Mouse (Mus musculus): ENCODE measurements around the gene Slk. TPM values are rescaled to one million over a fixed set of nuclear protein-coding genes. Genes with fewer than 3 reads are reported as not detected.

The Slk gene
- polyA plus RNA-seq (2012; rRNA removed): 24.2 and 24.8 TPM in 2 replicates

DNA sequence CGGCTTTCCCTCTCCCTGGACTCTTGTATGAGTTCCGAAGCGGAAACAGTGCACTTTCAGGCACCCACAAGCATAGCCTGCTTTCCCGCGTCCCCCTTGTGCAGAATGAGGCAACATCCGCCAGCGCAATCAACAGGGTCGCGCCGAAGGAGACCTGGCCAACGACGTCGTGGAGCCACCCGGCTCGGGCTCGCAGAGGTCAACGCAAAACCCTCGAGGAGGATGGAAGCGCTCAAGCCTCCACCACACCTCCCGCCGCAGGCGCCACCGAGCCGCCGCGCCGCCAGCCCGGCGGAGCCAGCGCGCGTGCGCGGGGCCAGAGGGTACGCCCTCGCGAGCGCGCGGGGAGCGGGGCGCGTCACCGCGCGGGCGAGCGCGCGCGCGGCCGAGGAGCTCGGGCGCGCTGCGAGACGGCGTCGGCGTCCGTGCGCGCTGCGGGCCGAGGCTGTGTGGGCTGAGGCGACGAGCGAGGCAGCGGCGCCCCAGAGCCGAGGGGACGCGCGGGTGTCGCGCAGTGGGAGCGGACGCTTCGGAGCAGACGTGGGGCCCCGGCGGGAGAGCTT is at the start of gene Slk:
TSS of gene Slk (plus strand) at position 454 of the 563 bp plus-strand sequence.

DNA sequence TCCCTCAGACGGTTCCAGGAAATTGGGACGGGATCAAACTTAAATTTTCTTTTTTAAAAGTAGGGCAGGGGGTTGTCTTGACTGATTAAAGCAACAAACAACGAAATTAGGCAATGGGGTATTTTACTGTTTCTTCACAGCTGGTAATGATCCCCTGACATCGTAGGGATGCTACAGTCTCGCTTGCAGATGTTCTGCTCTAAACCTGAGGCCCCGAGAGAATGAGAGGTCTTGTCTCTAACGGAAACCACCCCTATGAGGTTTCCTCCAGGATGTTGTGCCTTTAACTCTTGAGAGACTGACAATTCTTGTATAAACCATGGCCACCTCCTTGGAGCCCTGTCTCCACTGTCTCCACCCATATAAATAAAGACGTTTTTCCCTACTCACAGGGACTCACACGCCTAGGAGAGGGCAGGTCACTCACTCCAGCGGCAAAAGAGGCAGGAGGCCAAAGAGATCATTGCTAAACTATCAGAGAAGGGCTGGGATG is 42.1 kb upstream of the Slk start, which contains the start of gene Stn1:
TSS of gene Stn1 (minus strand) at position 208 of the 493 bp plus-strand sequence.

DNA sequence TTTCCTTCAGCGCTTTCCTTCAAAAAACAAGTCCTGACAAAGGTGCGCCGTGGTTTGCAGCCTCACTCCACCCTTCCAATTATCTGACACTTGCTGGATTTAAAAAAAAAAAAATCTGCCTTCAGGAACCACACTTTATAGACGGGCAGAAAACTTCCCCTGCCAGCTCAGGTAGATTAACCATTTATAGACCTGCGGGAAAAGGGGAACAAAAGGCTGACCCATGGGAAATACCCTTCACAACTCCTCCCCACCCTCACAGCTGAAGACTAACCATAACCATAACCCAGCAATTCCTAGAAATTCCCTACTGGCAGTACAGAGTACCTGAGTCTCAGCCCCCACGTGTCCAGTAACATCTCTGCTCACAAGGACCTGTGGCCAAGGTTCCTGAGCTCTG is 112.5 kb downstream of the Slk start, which contains the start of gene Col17a1:
TSS of gene Col17a1 (minus strand) at position 101 of the 400 bp plus-strand sequence.

Other genes starting within 250 kb of the Slk start
- 8.0 and 10.2 TPM in 2 replicates for gene Sh3pxd2a, start 115.3 kb upstream of the Slk start, polyA plus RNA-seq (2012; rRNA removed)
- gene Stn1, start 42.2 kb upstream of the Slk start, polyA plus RNA-seq (2012; rRNA removed): 19.0 and 19.1 TPM in 2 replicates
- 0.35 and 0.47 TPM in 2 replicates for gene Col17a1, start 112.4 kb downstream of the Slk start, polyA plus RNA-seq (2012; rRNA removed)
- 90.2 and 102 TPM in 2 replicates for gene Sfr1, start 152.0 kb downstream of the Slk start, polyA plus RNA-seq (2012; rRNA removed)